Mouse (Mus musculus) urinary bladder, postnatal 25 days (tissue): ENCODE data around the gene Rnf31.
A peak's percentile ranks its signal among the peaks of the same experiment; 100 is the strongest.

Experiments used
- DNase-seq: peaks from one replicate; pipeline ENCODE4 v3.0.0; 2022; ENCODE audit warnings: low spot score

Rnf31 gene

GRCm38 (mm10) chr14:55604823-55605222 is 13.3 kb downstream of the Rnf31 start:
- no peak for DNase-seq

- DNase-seq = no peak
Observed at GRCm38 (mm10) chr14:55605743-55606459, 14.4 kb downstream of the Rnf31 start.

GRCm38 (mm10) chr14:55608339-55608738 is 16.8 kb downstream of the Rnf31 start:
- no peak for DNase-seq

GRCm38 (mm10) chr14:55613346-55613745 is 21.8 kb downstream of the Rnf31 start:
- DNase-seq = no peak

GRCm38 (mm10) chr14:55614565-55615178 is 23.2 kb downstream of the Rnf31 start:
- DNase-seq = no peak

- no peak for DNase-seq
Observed at GRCm38 (mm10) chr14:55615876-55616275, 24.4 kb downstream of the Rnf31 start.

GRCm38 (mm10) chr14:55616844-55617243 is 25.3 kb downstream of the Rnf31 start:
- no peak for DNase-seq

GRCm38 (mm10) chr14:55617822-55618221 is 26.3 kb downstream of the Rnf31 start, which contains the start of gene Rec8:
Gene Rec8, plus strand, starts transcription at chr14:55618037.
- DNase-seq = no peak

GRCm38 (mm10) chr14:55618486-55619195 is 27.1 kb downstream of the Rnf31 start:
- DNase-seq = no peak

GRCm38 (mm10) chr14:55628077-55628827 is 36.7 kb downstream of the Rnf31 start:
- DNase-seq = no peak

- DNase-seq = peak; percentile 53
Observed at GRCm38 (mm10) chr14:55629312-55629711, 37.8 kb downstream of the Rnf31 start.

GRCm38 (mm10) chr14:55634874-55635522 is 43.5 kb downstream of the Rnf31 start:
- peak; percentile 41 for DNase-seq

- peak; percentile 78 for DNase-seq
Observed at GRCm38 (mm10) chr14:55635523-55636007, 44.1 kb downstream of the Rnf31 start, which contains the start of gene Ipo4. Gene Ipo4, minus strand, starts transcription at chr14:55635957.

- DNase-seq = no peak
Observed at GRCm38 (mm10) chr14:55637795-55638194, 46.3 kb downstream of the Rnf31 start, which contains the start of gene Gm49378. Gene Gm49378, minus strand, starts transcription at chr14:55637895.

- no peak for DNase-seq
Observed at GRCm38 (mm10) chr14:55640816-55641215, 49.3 kb downstream of the Rnf31 start.

- no peak for DNase-seq
Observed at GRCm38 (mm10) chr14:55641291-55641690, 49.8 kb downstream of the Rnf31 start.

GRCm38 (mm10) chr14:55642679-55643059 is 51.2 kb downstream of the Rnf31 start:
- DNase-seq = no peak

- peak; percentile 84 for DNase-seq
Observed at GRCm38 (mm10) chr14:55643060-55643907, 51.8 kb downstream of the Rnf31 start, which contains the start of gene Tm9sf1. Gene Tm9sf1, minus strand, starts transcription at chr14:55643806.

- no peak for DNase-seq
Observed at GRCm38 (mm10) chr14:55644261-55644888, 52.9 kb downstream of the Rnf31 start.

- DNase-seq = no peak
Observed at GRCm38 (mm10) chr14:55649884-55650283, 58.4 kb downstream of the Rnf31 start, which contains the start of gene Tssk4. Gene Tssk4, plus strand, starts transcription at chr14:55650184.
